Mouse (Mus musculus): ENCODE results near the gene Trnau1ap.

DNA sequence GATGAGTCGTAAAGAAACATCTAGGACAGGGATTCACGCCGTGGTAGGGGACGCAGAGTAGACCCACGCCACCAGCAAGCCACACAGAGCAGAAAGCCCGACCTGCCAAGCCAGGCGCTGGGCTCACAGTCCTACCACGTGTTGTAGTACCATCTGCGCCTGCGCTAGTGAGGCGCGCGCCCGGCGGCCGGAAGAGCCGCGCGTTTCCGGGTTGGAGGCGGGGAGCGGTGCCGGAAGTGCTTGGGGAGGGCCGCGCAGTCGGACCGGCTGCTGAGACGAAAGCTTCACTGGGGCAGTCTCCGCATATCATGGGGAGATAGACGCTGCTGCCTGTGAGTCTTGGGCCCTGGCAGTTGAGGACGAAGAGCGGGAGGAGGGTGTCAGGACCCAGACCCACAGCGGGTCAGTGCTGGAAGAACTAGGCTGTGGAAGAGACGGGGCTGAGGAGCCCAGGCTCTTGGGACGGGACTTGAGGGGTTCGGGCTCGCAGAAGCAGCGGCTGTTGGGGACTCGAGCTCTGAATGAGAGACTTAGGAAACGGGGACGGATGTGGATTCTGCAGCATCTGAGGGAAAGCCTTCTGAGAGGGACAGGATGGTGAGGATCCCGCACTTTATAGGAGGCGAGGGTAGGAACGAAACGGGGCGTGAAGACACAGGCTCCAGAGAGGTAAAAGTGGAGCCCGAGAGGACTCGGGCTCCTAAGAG is 55.0 kb downstream of the Trnau1ap start, which contains the start of gene Taf12:
- peak; percentile 100 for TF ChIP-seq POLR2A (IDR thresholded peaks at IDR 0.05; ENCODE audit: low read depth, low read length)
- TF ChIP-seq CTCF (IDR thresholded peaks at IDR 0.05; ENCODE audit: extremely low read depth, insufficient read length, insufficient replicate concordance, low read depth, low read length), result no peak

Data from small intestine, adult 2 months (tissue).